Mouse (Mus musculus) hindbrain, postnatal 0 days (tissue): ENCODE measurements at regions not wholly inside any gene's neighbourhood (a gene's known extent, or its start where the extent isn't known, plus 50 kb on each side); places are given as distances from the start of the nearest gene placed in this dataset.

Experiments
- ATAC-seq: fragments of 200-750 bp; cut with Nextera tagmentation; 2 replicates; pipeline ENCODE4 v1.8.0; 2017; ENCODE audit warnings: mild to moderate bottlenecking, moderate TSS enrichment, moderate library complexity
- DNase-seq: peaks from one replicate; pipeline ENCODE4 v3.0.0-alpha.2; 2015; ENCODE audit warnings: low spot score
- H3K27ac ChIP-seq: fragments of 300-500 bp; sonication (generic); 2 replicates; pipeline ENCODE4 v1.5.1; 2014; ENCODE audit warnings: mild to moderate bottlenecking
- H3K27me3 ChIP-seq: fragments of 300-500 bp; sonication (generic); 2 replicates; pipeline ENCODE4 v1.6.1; 2014; ENCODE audit warnings: low read length, mixed read lengths; ENCODE audit not compliant: insufficient read depth
- H3K36me3 ChIP-seq: fragments of 300-500 bp; sonication (generic); 2 replicates; pipeline ENCODE4 v1.6.1; 2014; ENCODE audit warnings: low read length, mixed read lengths; ENCODE audit not compliant: insufficient read depth
- H3K4me1 ChIP-seq: fragments of 300-500 bp; sonication (generic); 2 replicates; pipeline ENCODE4 v1.6.1; 2014; ENCODE audit warnings: antibody characterized with exemption, low read length, mixed read lengths; ENCODE audit not compliant: insufficient read depth
- H3K4me2 ChIP-seq: fragments of 300-500 bp; sonication (generic); 2 replicates; pipeline ENCODE4 v1.6.1; 2014; ENCODE audit warnings: low read depth, mild to moderate bottlenecking, low read length, moderate library complexity, mixed read lengths
- H3K4me3 ChIP-seq: fragments of 300-500 bp; sonication (generic); 2 replicates; pipeline ENCODE4 v1.5.1; 2014; ENCODE audit warnings: low read length
- H3K9ac ChIP-seq: fragments of 300-500 bp; sonication (generic); replicated peaks from 2 replicates; pipeline ENCODE4 v1.6.1; 2014; ENCODE audit warnings: mild to moderate bottlenecking, low read length, moderate library complexity, mixed read lengths
- H3K9me3 ChIP-seq: fragments of 300-500 bp; sonication (generic); 2 replicates; pipeline ENCODE4 v1.6.1; 2016; ENCODE audit warnings: low read length, mixed read lengths
- CTCF ChIP-seq: IDR thresholded peaks from 2 replicates; pipeline ENCODE4 v1.5.1; 2016; ENCODE audit warnings: antibody characterized with exemption, control low read depth, low read depth
- WGBS: fragments of 180-500 bp; shearing (Covaris S2); extraction: QIAGEN DNeasy Blood & Tissue Kit; methylation state at CpG from one replicate; pipeline ENCODE4 v1.1.7; 2014; 5-methylcytosine and 5-hydroxymethylcytosine counted together

- DNase-seq (no peak), ATAC-seq (no peak)
- Histone ChIP-seq H3K36me3 (no peaks in the 10 kb centered on the region), H3K9ac (no peak overlapping the region), H3K4me2 (no peak overlapping the region), H3K4me1 (no peaks in the 10 kb centered on the region), H3K27me3 (no peaks in the 10 kb centered on the region), H3K27ac (no peak overlapping the region), H3K9me3 (0 out of 2 replicates have a peak, but pooled peaks cover 2% of the 10 kb centered on the region), H3K4me3 (no peak overlapping the region)
- TF ChIP-seq CTCF: no peak
- 77% methylated on average over 2 of the region's 2 CpGs for WGBS
Observed at GRCm38 (mm10) chr2:99060726-99061125, 393.6 kb upstream of the Gm10800 start.

GRCm38 (mm10) chr2:99046557-99047233 lies 379.6 kb upstream of the Gm10800 start:
- H3K4me1 ChIP-seq: no peaks in the 10 kb centered on the region
- no peaks in the 10 kb centered on the region for H3K36me3 ChIP-seq
- no peaks in the 10 kb centered on the region for H3K9me3 ChIP-seq
- DNase-seq (no peak), ATAC-seq (no peak)
- TF ChIP-seq CTCF: no peak
- no peak overlapping the region for H3K27ac ChIP-seq
- H3K27me3 ChIP-seq: no peaks in the 10 kb centered on the region
- 81% methylated on average over 1 of the region's 1 CpGs for WGBS
- no peak overlapping the region for H3K4me3 ChIP-seq
- no peak overlapping the region for H3K9ac ChIP-seq
- H3K4me2 ChIP-seq: no peak overlapping the region

GRCm38 (mm10) chr2:98996621-98997020 lies 329.5 kb upstream of the Gm10800 start:
- no peak for DNase-seq
- 47% methylated on average over 1 of the region's 1 CpGs for WGBS
- H3K4me1 ChIP-seq: no peaks in the 10 kb centered on the region

GRCm38 (mm10) chr2:98995456-98995855 lies 328.4 kb upstream of the Gm10800 start:
- H3K9me3 ChIP-seq: no peaks in the 10 kb centered on the region
- no peaks in the 10 kb centered on the region for H3K27me3 ChIP-seq
- H3K27ac ChIP-seq: no peak overlapping the region
- H3K9ac ChIP-seq: no peak overlapping the region
- no peak for TF ChIP-seq CTCF
- no peaks in the 10 kb centered on the region for H3K36me3 ChIP-seq
- DNase-seq (peak; percentile 23), ATAC-seq (no peak)
- 47% methylated on average over 1 of the region's 1 CpGs for WGBS
- no peak overlapping the region for H3K4me3 ChIP-seq
- H3K4me2 ChIP-seq: no peak overlapping the region
- no peaks in the 10 kb centered on the region for H3K4me1 ChIP-seq

More at GRCm38 (mm10) chr2:98996621-98997020, 329.5 kb upstream of the Gm10800 start:
- no peak overlapping the region for H3K27ac ChIP-seq
- H3K27me3 ChIP-seq: no peaks in the 10 kb centered on the region
- TF ChIP-seq CTCF: no peak
- H3K4me2 ChIP-seq: no peak overlapping the region
- no peaks in the 10 kb centered on the region for H3K36me3 ChIP-seq
- no peak overlapping the region for H3K9ac ChIP-seq
- H3K4me3 ChIP-seq: no peak overlapping the region
- no peak for ATAC-seq
- no peaks in the 10 kb centered on the region for H3K9me3 ChIP-seq

- DNase-seq (no peak), ATAC-seq (no peak)
- Histone ChIP-seq H3K27ac (no peak overlapping the region), H3K4me1 (no peaks in the 10 kb centered on the region), H3K27me3 (no peaks in the 10 kb centered on the region), H3K9ac (no peak overlapping the region), H3K36me3 (no peaks in the 10 kb centered on the region), H3K9me3 (no peaks in the 10 kb centered on the region), H3K4me3 (no peak overlapping the region), H3K4me2 (no peak overlapping the region)
- no peak for TF ChIP-seq CTCF
Observed at GRCm38 (mm10) chr2:98954585-98954984, 287.5 kb upstream of the Gm10800 start.
